Mouse (Mus musculus) embryonic facial prominence, embryonic 12.5 days (tissue): ENCODE measurements around the gene Hfe. TPM values are rescaled to one million over a fixed set of nuclear protein-coding genes. Genes with fewer than 3 reads are reported as not detected.
"Not testable (repeated sequence)": the region's sequence is repeated elsewhere in the genome, so short reads cannot be mapped to it uniquely, and the experiment has no call there.

ENCODE experiments used
- ATAC-seq: fragments of 200-750 bp; cut with Nextera tagmentation; 2 replicates; pipeline ENCODE4 v1.8.0; 2017; ENCODE audit not compliant: insufficient number of reproducible peaks, insufficient read depth, low FRiP score, low TSS enrichment
- H3K27ac ChIP-seq: fragments of 300-500 bp; sonication (generic); 2 replicates; pipeline ENCODE4 v1.5.1; 2016; ENCODE audit warnings: mild to moderate bottlenecking
- H3K27me3 ChIP-seq: fragments of 300-500 bp; sonication (generic); 2 replicates; pipeline ENCODE4 v1.6.1; 2016; ENCODE audit warnings: mild to moderate bottlenecking, moderate library complexity
- H3K36me3 ChIP-seq: fragments of 300-500 bp; sonication (generic); 2 replicates; pipeline ENCODE4 v1.6.1; 2016; ENCODE audit warnings: mild to moderate bottlenecking
- H3K4me1 ChIP-seq: fragments of 300-500 bp; sonication (generic); 2 replicates; pipeline ENCODE4 v1.6.1; 2016
- H3K4me2 ChIP-seq: fragments of 300-500 bp; sonication (generic); replicated peaks from 2 replicates; pipeline ENCODE4 v1.6.1; 2016; ENCODE audit warnings: mild to moderate bottlenecking, moderate library complexity
- H3K4me3 ChIP-seq: fragments of 300-500 bp; sonication (generic); 2 replicates; pipeline ENCODE4 v1.5.1; 2016; ENCODE audit warnings: mild to moderate bottlenecking
- H3K9ac ChIP-seq: fragments of 300-500 bp; sonication (generic); 2 replicates; pipeline ENCODE4 v1.6.1; 2016; ENCODE audit warnings: mild to moderate bottlenecking, moderate library complexity
- H3K9me3 ChIP-seq: fragments of 300-500 bp; sonication (generic); 2 replicates; pipeline ENCODE4 v1.6.1; 2016; ENCODE audit warnings: mild to moderate bottlenecking, moderate library complexity
- WGBS: fragments of 180-500 bp; shearing (Covaris S2); methylation state at CpG from one replicate; pipeline ENCODE4 v1.1.7; 2016; 5-methylcytosine and 5-hydroxymethylcytosine counted together
- polyA plus RNA-seq: library from polyadenylated mRNA; unstranded; fragments of >200 nt; fragmentation: Nextera tagmentation; extraction: Ambion mirVana; gene quantifications from 2 replicates; pipeline ENCODE4 v1.2.1, GENCODE M21; 2016

Hfe gene
- polyA plus RNA-seq, 1 experiment from 2014 or later = 3.5 TPM

GRCm38 (mm10) chr13:23750839-23751477 lies 40.3 kb upstream of the Hfe start, which contains the start of gene Hist1h2ab:
Gene Hist1h2ab (plus strand): TSS chr13:23751126.
- H3K4me3 ChIP-seq = peak within 1 kb of the TSS; percentile 42
- not testable (repeated sequence) for H3K27me3 ChIP-seq, H3K4me1 ChIP-seq, H3K9me3 ChIP-seq, H3K36me3 ChIP-seq
- H3K4me2 ChIP-seq = peak within 1 kb of the TSS; percentile 55
- ATAC-seq = 0 out of 2 replicates have a peak, but pooled peaks have one; percentile 22
- H3K9ac ChIP-seq = peak within 1 kb of the TSS; percentile 58
- H3K27ac ChIP-seq = peak within 1 kb of the TSS; percentile 96
- 1% methylated on average over 27 of the region's 47 CpGs for WGBS

- ATAC-seq = no peak
Observed at GRCm38 (mm10) chr13:23749563-23750121, 39.0 kb upstream of the Hfe start.

GRCm38 (mm10) chr13:23747892-23748288 lies 37.2 kb upstream of the Hfe start:
- Histone ChIP-seq H3K4me1 (peaks cover 10% of the 10 kb centered on the region; the same call in 1 of the 2 replicates), H3K27me3 (no peaks in the 10 kb centered on the region), H3K9me3 (no peaks in the 10 kb centered on the region), H3K4me2 (peak overlapping the region; percentile 66), H3K36me3 (no peaks in the 10 kb centered on the region), H3K4me3 (peak overlapping the region; percentile 9; the same call in 1 of the 2 replicates), H3K27ac (peak overlapping the region; percentile 98), H3K9ac (0 out of 2 replicates have a peak overlapping the region, but pooled peaks have one; percentile 5)
- 7% methylated on average over 4 of the region's 4 CpGs for WGBS
- no peak for ATAC-seq

More at GRCm38 (mm10) chr13:23749563-23750121, 39.0 kb upstream of the Hfe start:
- no peak overlapping the region for H3K4me2 ChIP-seq
- no peaks in the 10 kb centered on the region for H3K27me3 ChIP-seq
- peaks cover 5% of the 10 kb centered on the region; the same call in 1 of the 2 replicates for H3K4me1 ChIP-seq
- no peak overlapping the region for H3K4me3 ChIP-seq
- H3K9ac ChIP-seq = no peak overlapping the region
- no peaks in the 10 kb centered on the region for H3K9me3 ChIP-seq
- H3K27ac ChIP-seq = peak overlapping the region; percentile 90
- WGBS = 89% methylated on average over 5 of the region's 5 CpGs
- H3K36me3 ChIP-seq = no peaks in the 10 kb centered on the region

GRCm38 (mm10) chr13:23747081-23747891 lies 36.6 kb upstream of the Hfe start:
- Histone ChIP-seq H3K4me1 (peaks cover 10% of the 10 kb centered on the region; the same call in 1 of the 2 replicates), H3K27me3 (no peaks in the 10 kb centered on the region), H3K9me3 (no peaks in the 10 kb centered on the region), H3K4me2 (peak overlapping the region; percentile 66), H3K4me3 (peak overlapping the region; percentile 40), H3K9ac (peak overlapping the region; percentile 46), H3K27ac (peak overlapping the region; percentile 98), H3K36me3 (no peaks in the 10 kb centered on the region)
- no peak for ATAC-seq
- 4% methylated on average over 13 of the region's 13 CpGs for WGBS

GRCm38 (mm10) chr13:23746201-23747080 lies 35.8 kb upstream of the Hfe start, which contains the start of gene Hist1h2bb:
Gene Hist1h2bb (plus strand): TSS chr13:23746734.
- H3K27me3 ChIP-seq, H3K9me3 ChIP-seq, H3K36me3 ChIP-seq: not testable (repeated sequence)
- H3K4me1 ChIP-seq = peaks cover 10% of the 10 kb centered on the region; the same call in 1 of the 2 replicates
- H3K27ac ChIP-seq = peak within 1 kb of the TSS; percentile 98
- ATAC-seq = peak; percentile 92
- peak within 1 kb of the TSS; percentile 54 for H3K9ac ChIP-seq
- H3K4me2 ChIP-seq = peak within 1 kb of the TSS; percentile 66
- peak within 1 kb of the TSS; percentile 40 for H3K4me3 ChIP-seq
- under 1% methylated on average over 43 of the region's 58 CpGs for WGBS

GRCm38 (mm10) chr13:23745381-23746161 lies 34.9 kb upstream of the Hfe start, which contains the start of gene Hist1h3c:
Gene Hist1h3c (minus strand): TSS chr13:23745602.
- H3K4me1 ChIP-seq = peaks cover 15% of the 10 kb centered on the region; the same call in 1 of the 2 replicates
- H3K27ac ChIP-seq = peak within 1 kb of the TSS; percentile 98
- peak; percentile 55; the same call in 1 of the 2 replicates for ATAC-seq
- WGBS = under 1% methylated on average over 24 of the region's 28 CpGs
- no peaks in the 10 kb centered on the region for H3K9me3 ChIP-seq
- H3K27me3 ChIP-seq = no peaks in the 10 kb centered on the region
- H3K4me2 ChIP-seq = peak within 1 kb of the TSS; percentile 66
- H3K36me3 ChIP-seq = no peaks in the 10 kb centered on the region
- peak within 1 kb of the TSS; percentile 60 for H3K9ac ChIP-seq
- H3K4me3 ChIP-seq = peak within 1 kb of the TSS; percentile 40

- 1% methylated on average over 16 of the region's 36 CpGs for WGBS
- Histone ChIP-seq H3K27ac (peak overlapping the region; percentile 98), H3K9ac (peak overlapping the region; percentile 60)
Observed at GRCm38 (mm10) chr13:23744421-23745380, 34.0 kb upstream of the Hfe start.

GRCm38 (mm10) chr13:23743963-23744362 lies 33.3 kb upstream of the Hfe start:
- ATAC-seq = no peak
- Histone ChIP-seq H3K4me2 (peak overlapping the region; percentile 55), H3K9ac (peak overlapping the region; percentile 60; the same call in 1 of the 2 replicates), H3K36me3 (no peaks in the 10 kb centered on the region), H3K27ac (peak overlapping the region; percentile 98), H3K4me1 (peaks cover 18% of the 10 kb centered on the region; the same call in 1 of the 2 replicates), H3K9me3 (no peaks in the 10 kb centered on the region), H3K27me3 (no peaks in the 10 kb centered on the region), H3K4me3 (0 out of 2 replicates have a peak overlapping the region, but pooled peaks have one; percentile 40)
- WGBS = 34% methylated on average over 4 of the region's 4 CpGs

More at GRCm38 (mm10) chr13:23744421-23745380, 34.0 kb upstream of the Hfe start:
- Histone ChIP-seq H3K4me3 (peak overlapping the region; percentile 40), H3K36me3 (no peaks in the 10 kb centered on the region), H3K9me3 (no peaks in the 10 kb centered on the region), H3K4me1 (peaks cover 18% of the 10 kb centered on the region; the same call in 1 of the 2 replicates), H3K27me3 (no peaks in the 10 kb centered on the region), H3K4me2 (peak overlapping the region; percentile 55)
- no peak for ATAC-seq

GRCm38 (mm10) chr13:23743215-23743614 lies 32.6 kb upstream of the Hfe start:
- Histone ChIP-seq H3K9me3 (no peaks in the 10 kb centered on the region), H3K9ac (no peak overlapping the region), H3K27ac (no peak overlapping the region), H3K4me2 (no peak overlapping the region), H3K4me1 (peaks cover 17% of the 10 kb centered on the region; the same call in 1 of the 2 replicates), H3K36me3 (no peaks in the 10 kb centered on the region), H3K4me3 (no peak overlapping the region), H3K27me3 (no peaks in the 10 kb centered on the region)
- WGBS = 83% methylated on average over 5 of the region's 5 CpGs
- ATAC-seq = no peak
